Mouse (Mus musculus): ENCODE results near the gene Orai1.
"Not testable (repeated sequence)": the region's sequence is repeated elsewhere in the genome, so short reads cannot be mapped to it uniquely, and the experiment has no call there.

Orai1 gene

DNA sequence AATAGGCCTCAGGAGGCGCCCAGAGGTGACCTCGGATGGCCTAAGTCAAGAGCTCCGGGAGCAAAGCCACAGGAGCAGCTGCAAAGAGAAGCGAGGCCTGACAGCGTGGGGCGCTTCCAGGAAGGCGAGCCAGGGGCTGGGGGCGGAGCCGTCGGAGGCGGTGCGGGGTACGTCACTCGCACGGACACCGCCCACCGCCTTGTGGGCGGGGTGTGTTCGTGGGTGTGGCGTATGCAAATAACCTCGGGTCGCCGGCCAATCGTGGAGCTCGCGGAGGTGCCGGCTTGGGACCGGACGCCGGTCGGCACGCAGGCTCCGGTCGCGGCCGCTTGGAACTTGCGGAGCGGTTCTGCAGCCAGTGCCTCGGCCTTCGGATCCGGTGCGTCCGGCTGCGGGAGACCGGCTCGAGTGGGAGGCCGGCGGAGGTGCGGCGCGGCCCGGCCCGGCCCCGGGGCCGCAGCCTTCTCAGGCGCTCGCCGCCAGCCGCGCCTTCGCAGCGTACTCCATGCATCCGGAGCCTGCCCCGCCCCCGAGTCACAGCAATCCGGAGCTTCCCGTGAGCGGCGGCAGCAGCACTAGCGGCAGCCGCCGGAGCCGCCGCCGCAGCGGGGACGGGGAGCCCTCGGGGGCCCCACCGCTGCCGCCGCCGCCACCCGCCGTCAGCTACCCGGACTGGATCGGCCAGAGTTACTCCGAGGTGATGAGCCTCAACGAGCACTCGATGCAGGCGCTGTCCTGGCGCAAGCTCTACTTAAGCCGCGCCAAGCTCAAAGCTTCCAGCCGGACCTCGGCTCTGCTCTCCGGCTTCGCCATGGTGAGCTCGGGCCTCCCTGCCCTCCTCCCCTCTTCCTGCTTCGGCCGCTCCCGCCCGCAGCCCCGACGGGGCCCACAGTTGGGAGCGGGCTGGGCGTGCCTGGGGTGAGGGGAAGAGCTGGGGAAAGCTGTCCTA, at the start of gene Orai1:
Gene Orai1 (plus strand): TSS at position 322 of the 949 bp plus-strand sequence.
- peak; percentile 96 for DNase-seq (ENCODE audit: low read depth, low spot score)

GRCm38 (mm10) chr5:122965427-122965826, 49.4 kb upstream of the Orai1 start:
- DNase-seq (ENCODE audit: low read depth, low spot score), result no peak

DNA sequence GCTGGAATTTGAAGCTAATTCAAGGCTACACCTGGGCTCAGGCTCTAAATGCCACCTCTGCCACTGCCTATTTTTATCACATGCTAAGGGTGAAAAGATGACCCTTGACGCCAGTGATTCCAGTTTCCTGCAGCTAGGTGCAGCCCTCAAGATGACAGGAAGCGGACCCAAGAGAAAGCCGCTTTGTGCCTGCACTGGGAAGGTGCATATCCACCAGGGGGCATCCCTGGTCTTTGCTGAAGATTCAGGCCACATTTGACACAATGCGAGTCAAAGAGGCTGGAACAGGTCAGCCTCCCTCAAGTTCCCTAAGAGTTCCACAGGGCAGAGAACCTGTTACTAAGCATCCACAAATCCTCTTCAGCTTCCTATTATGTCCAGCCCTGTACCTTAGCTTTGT, 46.6 kb upstream of the Orai1 start:
- peak; percentile 15 for DNase-seq (ENCODE audit: low read depth, low spot score)

DNA sequence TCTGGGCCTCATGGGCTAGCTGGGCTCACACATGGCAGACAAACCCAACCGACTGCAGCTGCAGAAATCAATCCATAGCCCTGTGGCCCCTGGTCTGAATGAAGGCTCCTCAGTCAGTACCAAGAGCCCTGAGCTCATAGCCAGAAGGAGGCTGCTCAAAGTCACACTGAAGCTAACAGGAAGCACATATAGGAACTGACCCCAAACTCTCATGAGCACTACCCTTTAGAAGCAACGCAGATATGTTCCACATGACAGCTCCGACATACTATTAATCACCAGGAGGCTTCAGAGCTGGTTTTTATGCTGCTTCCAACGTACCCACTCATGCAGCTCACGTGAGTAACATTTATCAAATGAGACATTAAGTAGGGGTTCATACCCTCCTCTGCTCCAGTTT, 44.8 kb upstream of the Orai1 start:
- DNase-seq (ENCODE audit: low read depth, low spot score), result no peak

DNA sequence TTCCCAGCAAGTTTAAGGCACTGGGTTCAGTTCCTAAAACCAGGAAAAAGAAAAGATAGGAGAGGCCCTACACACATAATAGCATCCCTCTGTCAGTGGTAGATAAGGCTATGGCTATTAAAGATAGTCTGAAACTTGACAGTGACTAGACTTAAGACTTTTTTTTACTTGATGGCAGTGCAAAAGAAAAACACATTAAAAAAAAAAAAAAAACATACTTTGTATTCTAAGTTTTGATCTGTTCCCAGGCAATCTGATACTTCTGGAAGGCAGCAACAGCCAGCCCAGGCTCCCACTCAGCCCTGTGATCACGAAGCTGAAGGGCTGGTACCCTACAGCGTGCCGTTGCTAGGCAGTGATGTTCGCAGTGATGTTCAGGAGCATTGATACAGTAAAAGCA, 43.4 kb upstream of the Orai1 start:
- DNase-seq (ENCODE audit: low read depth, low spot score), result no peak

DNA sequence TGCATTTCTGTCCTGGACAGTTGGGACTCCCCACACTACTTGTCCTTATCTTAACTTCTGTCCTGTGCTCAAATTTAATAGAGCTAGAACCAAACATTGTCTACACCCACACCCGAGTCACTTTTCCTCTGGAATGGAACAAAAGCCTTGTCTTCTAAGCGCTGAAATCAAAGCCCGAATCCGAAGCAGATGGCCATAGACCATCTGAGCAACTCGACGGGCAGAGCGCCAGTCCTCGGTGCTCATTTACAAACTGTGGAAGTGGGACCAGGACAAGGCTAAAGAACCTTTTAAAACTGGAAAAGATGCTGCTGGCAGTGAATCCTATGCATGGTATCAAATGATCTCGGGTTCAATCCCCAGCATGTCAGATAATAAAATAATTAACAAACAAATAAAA, 42.8 kb upstream of the Orai1 start:
- no peak for DNase-seq (ENCODE audit: low read depth, low spot score)

DNA sequence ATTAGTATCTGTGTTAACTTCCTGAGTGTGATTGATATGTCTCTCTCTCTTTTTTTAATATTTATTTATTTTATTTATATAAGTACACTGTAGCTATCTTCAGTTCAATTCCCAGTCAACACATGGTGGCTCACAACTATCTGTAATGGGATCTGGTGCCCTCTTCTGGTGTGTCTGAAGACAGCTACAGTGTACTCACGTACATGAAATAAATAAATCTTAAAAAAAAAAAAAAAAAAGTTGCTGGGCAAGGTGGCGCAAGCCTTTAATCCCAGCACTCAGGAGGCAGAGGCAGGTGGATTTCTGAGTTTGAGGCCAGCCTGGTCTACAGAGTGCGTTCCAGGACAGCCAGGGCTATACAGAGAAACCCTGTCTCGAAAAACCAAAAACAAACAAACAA, 40.2 kb upstream of the Orai1 start:
- not testable (repeated sequence) for DNase-seq (ENCODE audit: low read depth, low spot score)

GRCm38 (mm10) chr5:122978970-122979369, 35.9 kb upstream of the Orai1 start:
- no peak for DNase-seq (ENCODE audit: low read depth, low spot score)

DNA sequence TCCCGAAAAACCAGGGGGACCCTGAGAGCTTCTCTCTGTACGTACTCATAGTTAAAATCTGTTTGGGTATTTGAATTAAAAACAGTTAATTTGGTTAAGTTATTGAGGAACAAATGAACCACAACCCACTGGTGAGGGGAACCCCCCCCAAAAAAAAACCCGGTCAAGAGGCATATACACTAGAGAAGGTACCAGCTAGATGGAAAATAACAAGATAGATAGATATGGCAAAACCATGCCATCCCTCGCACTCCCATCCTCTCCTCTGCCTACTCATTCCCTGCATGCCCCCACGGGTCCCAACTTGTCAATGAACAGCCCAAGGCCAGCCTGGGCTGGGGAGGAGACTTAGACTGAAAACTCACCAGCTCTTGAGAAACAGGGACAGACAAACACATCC, 30.4 kb upstream of the Orai1 start:
- DNase-seq (ENCODE audit: low read depth, low spot score), result no peak

DNA sequence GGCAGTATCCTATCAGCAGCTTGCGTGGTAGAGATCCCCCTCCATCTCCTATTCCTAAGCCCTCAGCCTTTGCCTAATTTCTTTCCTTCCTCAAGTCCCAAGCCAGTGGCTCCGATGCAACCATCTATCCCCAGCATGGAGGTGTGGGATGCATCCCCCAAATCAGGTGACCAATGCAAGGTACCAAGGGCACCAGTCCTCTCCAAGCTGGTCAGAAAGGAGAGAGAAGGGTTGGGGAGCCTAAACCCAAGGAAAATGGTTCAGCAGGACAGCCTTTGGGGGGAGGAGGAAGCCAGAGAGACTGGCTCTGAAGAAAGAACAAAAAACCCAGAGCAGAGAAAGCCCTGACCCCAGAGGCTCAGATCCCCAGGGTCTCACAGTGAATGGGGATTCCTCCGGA, 29.6 kb upstream of the Orai1 start:
- DNase-seq (ENCODE audit: low read depth, low spot score), result no peak

DNA sequence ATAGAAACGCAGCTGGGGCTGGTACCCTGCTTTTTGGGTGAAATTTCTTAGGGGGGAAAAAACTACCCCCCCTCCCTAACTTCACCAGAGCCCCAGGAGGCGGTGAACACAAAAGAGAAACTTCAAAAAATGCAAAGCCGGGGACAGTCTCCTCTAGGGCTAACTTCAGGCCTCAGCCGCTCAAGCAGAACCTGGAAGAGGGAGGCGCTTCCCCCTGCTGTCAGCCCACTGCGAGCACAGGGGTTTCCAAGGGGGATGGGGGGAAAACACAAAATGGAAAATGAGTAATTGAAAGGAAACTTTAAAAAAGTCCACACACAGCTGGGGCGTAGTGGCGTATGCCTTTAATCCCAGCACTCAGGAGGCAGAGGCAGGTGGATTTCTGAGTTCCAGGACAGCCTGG, 28.8 kb upstream of the Orai1 start:
- no peak for DNase-seq (ENCODE audit: low read depth, low spot score)

- no peak for DNase-seq (ENCODE audit: low read depth, low spot score)
Observed at GRCm38 (mm10) chr5:122987211-122988020, 27.5 kb upstream of the Orai1 start.

DNA sequence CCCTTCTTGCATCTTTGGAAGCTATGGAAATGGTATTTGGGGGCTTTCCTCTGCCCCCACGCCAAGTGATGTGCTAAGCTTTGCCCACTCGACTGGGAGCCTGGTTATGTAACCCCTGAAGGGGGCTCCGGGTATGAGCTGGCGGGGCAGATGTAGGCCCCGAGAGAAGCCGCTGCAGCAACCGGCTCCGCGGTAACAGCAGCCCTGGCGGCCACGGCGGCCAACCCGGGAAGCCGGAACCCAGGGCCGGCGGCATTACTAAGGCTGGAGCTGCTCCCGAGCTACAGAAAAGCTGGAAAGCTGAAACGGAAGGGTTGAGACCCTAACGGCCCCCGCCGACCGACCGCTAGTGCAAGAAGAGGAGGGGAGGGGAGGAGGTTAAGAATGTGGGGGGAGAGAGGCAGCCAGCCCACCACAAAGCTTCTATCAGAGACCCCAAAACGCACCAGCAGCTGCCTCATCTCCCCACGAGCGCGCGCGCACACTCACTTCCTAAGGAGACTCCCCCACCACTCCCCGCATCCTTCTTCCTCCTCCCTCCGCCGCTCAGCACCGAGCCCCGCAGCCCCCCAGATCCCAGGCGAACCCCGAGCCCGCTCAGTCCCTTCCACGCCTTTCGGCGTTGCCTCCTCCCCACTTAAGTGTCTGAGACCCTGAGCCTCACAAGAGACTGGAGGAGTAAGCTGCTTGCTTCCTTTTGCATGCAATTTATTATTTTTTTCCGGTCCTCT, 26.7 kb upstream of the Orai1 start:
- no peak for DNase-seq (ENCODE audit: low read depth, low spot score)

GRCm38 (mm10) chr5:122989001-122989525, 25.8 kb upstream of the Orai1 start:
- DNase-seq (ENCODE audit: low read depth, low spot score), result no peak

- no peak for DNase-seq (ENCODE audit: low read depth, low spot score)
Observed at GRCm38 (mm10) chr5:122989551-122990330, 25.1 kb upstream of the Orai1 start, which contains the start of gene Kdm2b. TSS of gene Kdm2b (minus strand) at chr5:122989823.

DNA sequence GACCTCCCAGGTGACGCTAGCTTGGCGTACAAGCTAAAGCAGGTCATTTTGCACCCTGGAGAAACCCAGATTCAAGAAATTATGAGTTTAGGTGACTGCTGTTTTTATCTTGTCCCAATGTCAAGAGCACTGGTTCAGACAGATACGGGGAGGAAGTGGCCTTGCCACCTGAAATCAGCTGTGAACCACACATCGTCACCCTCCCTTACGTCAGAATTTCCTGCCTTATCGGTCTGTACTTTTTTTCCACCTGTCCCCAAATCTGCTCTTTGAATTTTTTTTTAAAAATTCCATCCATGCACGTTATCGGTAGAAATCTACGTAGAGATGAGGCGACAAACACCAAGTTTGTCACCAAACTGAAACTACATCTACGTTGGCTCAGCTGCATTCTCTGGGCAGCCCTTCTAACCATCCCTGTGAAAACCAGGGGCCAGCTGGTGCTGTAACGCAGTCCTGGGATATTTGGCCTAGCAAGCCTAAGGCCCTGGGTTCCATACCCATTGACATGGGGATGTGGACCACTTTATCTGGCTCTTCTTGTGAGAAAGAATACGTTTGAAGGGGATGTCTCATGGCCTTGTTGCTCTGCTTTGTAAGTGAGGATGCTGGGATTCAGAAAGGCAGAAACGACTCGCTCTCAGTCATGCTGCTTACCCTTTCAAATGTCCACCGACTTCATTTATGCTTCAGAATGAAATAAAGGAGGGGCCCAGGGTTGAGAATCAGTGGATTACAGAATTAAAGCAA, 24.3 kb upstream of the Orai1 start:
- DNase-seq (ENCODE audit: low read depth, low spot score), result no peak

DNA sequence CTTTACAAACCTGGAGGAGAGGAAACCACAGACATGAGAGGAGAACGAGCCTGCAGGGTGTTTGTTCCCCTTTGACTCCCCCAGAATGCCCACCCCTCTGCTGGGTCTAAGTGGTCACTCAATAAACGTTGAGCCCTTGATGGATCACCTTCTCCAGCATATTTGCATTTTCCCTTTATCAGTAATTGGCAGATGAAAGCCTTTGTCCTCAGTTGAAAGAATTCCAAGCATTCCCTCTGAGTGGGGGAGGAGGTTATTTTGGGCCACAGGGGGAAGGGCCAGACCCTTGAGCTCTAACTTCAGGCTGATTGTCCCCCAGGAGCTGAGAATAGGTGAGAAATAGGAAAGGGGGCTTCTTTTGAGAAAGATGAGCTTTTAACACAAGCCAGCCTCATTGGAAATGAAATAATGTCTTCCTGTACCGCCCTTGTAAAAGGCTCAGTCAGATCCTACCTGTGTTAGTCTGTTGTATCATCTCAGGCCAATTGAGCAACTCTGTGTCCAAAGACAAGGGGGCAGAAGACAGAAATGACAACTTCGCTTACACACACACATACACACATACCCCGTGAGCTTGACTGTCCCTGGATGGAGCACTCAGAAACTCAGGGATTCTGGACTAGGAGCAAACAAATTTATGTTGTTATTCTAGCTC, 23.4 kb upstream of the Orai1 start:
- DNase-seq (ENCODE audit: low read depth, low spot score), result no peak

- DNase-seq (ENCODE audit: low read depth, low spot score), result no peak
Observed at GRCm38 (mm10) chr5:122993811-122994210, 21.1 kb upstream of the Orai1 start.

GRCm38 (mm10) chr5:122994303-122994846, 20.5 kb upstream of the Orai1 start:
- DNase-seq (ENCODE audit: low read depth, low spot score), result peak; percentile 56
